Mouse (Mus musculus): Measurements from ENCODE around the gene Ntm.

Ntm gene

GRCm38 (mm10) chr9:29568571-29568970 lies 394.4 kb downstream of the Ntm start:
- no peak for DNase-seq

DNA sequence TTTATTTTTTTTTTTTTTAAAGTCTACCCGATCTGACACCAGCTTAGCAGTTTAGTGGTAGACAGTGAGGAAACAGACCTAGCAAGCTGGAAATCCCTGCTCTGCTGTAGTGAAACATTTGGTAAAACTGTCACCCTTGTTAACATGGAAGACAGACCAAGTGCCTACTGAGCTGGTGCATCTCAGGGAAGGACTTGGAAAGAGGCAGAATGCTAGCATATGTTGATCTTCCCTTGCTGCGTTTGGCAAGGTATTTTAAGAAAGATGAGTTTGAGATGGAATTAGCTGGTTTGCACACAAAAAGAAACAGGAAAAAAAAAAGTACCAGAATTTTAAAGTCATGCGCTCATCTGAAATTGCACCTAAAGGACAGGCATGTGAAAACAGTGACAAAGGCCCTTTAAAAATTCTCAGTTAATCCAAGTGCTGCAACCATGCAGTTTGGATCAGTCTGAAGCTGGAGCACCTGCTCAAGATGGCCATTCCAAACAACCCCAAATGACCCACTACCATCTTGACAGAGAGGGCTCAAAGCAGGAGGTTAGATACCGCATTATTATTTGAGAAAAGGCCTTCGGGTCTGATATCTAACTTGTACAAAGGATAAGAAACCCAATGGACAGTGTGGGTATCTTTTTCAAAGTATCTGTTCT lies 400.4 kb downstream of the Ntm start:
- DNase-seq: no peak

- DNase-seq: no peak
These were observed 404.0 kb downstream of the Ntm start for GRCm38 (mm10) chr9:29558915-29559314.

GRCm38 (mm10) chr9:29550582-29550981 lies 412.4 kb downstream of the Ntm start:
- DNase-seq: no peak

DNA sequence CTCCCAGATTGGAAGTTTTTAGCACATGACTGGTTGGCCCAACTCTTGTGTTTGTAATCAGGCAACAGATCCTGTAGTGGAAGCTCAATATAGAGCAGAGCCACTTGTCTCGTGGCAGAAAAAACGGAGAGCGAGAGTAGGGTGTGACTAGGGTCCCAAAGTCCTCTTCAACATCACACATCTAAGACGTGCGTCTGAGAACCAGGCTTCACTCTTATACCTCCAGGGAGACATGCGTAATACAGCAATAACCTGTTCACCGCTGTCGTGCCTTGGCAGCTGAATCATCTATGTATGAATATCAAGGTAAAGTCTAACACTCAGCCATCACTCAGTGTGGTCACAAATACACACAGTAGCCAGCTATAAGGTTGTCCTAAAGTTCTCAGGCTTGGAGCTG lies 412.8 kb downstream of the Ntm start:
- no peak for DNase-seq

DNA sequence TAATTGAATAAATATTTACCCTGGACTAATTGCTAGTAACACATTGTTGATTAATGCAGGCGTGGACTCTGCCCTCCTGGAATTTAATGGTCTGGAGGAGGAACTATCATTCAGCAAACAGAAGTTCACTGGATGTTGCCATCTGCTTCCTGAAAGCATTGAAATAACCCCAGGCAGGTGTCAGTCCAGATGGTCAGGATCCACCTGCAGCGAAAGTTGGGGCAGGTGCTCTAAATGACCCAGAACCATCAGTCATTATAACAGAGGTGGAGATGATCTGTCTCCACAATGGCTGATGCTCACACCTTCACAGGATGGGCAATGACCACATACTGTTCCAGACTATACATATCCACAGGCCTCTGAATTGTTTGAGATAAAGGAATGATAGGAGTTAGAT lies 426.5 kb downstream of the Ntm start:
- no peak for DNase-seq

- DNase-seq: no peak
These were observed 428.2 kb downstream of the Ntm start for GRCm38 (mm10) chr9:29534773-29535172.

GRCm38 (mm10) chr9:29534304-29534703 lies 428.6 kb downstream of the Ntm start:
- no peak for DNase-seq

DNA sequence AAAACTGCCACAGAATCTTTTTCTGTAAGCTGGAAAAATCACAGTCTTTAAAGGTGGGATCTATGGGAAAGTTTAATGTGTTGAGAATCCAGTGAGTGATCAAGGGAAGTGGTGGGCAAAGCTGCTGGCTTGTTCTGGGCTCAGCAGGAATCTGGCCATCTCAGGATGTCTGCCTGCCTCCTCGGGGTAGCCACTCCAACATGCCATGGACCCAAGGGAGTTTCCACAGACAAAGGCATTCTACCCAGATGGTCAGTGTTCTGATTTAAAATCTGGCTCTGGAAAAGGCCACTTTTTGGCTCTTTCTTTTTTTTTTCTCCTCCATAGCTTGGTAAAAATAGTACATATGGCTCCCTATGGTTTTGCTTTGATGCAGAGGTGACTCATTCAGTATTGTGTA lies 429.4 kb downstream of the Ntm start:
- no peak for DNase-seq

DNA sequence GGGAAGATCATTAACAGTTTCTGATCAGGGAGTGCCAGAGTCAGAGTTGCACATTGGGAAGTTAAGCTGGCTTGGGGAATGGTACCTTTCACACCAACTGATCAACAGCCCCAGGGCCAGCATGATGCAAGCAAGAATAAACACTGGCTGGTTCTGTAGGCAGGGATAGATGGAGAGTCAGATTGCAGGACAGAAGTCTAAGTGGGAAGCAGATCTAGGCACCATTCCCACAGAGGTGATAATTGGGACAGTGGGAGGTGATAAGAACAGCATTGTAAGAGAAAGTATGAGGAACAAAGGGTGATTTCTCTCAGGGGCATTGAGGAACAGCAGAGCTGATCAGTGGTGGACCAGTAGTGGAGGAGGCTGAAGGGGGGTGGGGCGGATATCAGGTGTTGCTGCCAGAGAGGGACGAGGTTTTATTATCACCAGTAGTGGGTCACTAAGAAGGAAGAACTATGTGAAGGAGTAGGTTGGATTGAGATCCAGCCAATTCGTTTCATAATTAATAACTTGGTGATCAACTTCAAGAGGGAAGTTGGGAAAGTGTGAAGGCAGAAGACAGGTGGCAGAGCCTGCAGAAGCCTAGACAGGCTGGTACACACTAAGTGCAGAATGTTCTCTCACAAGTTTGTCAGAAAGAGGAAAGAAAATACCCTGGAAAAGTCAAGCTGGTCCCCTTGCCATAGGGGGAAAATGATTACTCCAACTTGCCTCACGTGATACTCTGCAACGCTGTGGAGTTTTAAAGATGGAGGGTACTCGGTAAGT lies 431.6 kb downstream of the Ntm start:
- no peak for DNase-seq

DNA sequence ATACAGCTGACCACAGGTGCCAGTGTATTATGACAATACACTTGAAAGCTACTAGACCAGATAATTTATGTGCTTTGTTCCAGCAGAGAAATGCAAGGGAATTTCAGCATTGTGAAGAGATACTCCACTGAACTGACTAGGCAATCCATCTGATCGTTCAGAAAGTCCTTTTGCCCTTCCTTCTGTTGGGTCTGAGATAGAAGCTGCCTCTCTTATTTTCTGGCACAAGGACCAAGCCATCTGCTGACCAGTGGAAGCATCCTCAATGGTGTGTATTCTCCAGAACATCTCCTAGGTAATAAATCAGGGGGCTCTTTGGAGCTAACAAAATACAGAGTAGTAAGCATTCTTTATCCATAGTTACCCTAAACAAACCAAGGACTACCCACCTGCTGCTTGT lies 438.8 kb downstream of the Ntm start:
- DNase-seq: no peak

GRCm38 (mm10) chr9:29523221-29523620 lies 439.7 kb downstream of the Ntm start:
- DNase-seq: no peak

DNA sequence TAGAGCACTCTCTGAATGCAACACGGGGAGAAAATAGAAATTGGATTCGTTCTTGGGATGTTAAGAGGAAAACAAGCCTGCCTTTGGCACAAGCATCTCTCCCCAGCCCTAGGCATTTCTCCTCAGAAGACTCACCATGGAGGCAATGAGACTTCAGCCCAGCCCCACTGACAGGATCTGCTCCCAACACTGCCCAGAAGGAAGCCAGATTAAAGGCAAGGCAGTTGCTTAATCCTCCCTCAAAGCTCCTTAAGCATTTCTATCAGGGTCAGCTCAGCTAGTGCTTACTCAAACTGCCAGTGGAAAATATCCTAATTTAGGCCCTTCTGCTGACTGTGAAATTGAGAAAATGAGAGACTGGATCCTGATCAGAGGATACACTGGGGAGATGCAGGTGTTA lies 443.8 kb downstream of the Ntm start:
- DNase-seq: no peak

DNA sequence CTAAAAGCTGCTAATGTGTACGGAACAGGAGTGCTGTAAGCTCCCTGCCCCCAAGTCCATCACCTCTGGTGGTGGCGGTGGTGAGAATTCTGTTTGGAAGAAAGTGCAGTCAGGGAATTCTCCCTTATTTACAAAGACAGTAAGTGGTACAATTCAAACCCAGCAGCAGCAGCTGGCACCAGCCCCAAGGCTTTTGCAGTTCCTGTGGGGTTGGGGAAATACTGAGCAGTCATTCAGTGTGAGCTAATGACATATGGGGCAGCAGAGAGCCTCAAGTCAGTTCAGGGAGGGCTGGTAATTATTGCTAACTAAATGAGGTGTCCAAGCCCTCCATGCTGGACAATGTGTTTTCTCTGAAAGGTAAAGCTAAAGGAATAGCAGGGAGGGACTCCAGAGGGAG lies 446.3 kb downstream of the Ntm start:
- no peak for DNase-seq

DNA sequence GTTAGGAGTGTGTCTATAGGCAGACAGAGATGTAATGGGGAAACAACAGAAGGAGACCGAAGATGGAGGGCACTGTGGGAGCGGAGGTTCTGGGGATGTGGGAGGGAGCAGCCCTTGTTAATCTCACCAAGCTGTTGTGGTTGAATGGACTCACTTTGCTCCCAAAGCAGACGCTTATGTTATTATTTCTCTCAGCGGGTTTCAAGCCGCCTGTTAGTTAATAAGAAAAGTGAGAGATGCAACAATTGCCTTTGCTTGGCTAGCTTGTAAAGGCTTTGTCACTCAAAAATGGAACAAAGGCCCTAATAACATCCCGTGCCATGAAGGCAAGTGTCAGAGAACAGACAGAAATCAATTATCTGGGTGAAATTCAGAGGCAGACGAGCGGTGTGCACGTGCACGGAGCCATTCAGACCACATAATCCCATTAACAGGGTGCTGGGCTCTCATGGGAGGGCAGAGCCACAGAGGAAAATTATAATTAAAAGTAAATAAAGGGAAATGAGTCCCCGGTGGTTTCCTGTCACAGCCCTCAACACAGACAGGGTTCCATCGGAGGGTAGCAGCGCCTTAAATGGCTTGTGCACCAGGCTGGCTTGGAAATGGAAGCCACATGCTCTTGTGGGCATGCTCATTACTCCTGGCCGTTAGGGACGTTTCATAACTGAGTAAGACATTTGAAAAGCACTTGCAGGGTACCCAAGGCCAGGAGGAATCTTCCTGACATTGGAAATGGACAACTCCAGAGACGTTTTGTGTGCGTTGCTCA lies 448.2 kb downstream of the Ntm start:
- no peak for DNase-seq

DNA sequence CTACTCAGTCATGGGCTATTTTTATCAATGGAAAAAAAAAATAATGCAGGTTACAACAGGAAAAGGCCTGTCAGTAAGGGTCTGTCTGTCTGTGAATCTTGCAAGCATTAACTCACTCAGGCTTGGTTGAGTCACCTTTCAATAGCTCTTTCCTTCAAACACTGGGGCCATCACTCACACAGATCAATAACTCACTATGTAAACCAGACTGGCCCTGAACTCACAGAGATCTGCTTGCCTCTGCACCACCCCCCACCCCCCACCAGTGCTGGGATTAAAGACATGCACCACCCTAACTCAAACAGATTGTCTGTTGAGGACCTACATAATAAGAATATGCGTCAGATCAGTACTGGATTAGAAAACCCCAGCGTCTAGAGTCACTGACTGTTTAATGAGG lies 466.9 kb downstream of the Ntm start:
- DNase-seq: no peak

DNA sequence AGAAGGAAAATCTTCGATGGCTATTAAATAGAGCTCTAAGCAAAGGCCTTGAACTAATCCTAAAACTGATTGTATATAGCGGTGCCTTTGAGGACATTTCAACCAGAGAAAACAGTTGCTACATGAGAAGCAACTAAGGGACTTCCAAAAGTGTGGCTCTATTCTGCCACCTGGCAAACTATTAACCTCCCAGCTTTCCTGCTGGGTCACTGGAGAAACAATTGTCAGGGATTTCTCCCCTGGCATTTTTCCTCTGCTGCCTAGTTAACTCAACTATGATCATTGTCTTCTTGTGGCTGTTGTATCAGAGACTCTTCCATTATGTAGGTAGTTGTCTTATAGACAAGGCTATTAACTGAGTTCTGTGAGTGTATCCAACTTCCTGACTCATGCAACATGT lies 480.7 kb downstream of the Ntm start:
- DNase-seq: no peak

DNA sequence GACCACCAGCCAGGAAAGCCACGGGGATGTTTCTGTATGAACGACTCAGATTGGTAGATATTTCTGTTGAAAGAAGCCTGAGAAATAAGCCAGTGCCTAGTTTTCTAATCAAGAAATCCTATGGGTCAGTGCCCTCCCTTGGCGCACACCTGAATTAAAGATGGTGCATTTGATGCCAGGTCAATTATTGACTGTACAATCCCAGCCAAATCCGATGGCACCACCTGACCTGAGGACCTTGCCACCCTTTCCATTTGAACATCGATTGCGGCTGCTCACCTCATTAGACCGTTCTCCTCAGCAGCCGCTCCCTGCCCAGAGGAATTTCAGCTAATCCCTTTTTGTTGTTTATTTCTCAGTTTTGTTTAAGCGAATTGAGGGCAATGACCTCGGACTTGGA lies 483.9 kb downstream of the Ntm start:
- no peak for DNase-seq

GRCm38 (mm10) chr9:29477219-29477618 lies 485.7 kb downstream of the Ntm start:
- no peak for DNase-seq

DNA sequence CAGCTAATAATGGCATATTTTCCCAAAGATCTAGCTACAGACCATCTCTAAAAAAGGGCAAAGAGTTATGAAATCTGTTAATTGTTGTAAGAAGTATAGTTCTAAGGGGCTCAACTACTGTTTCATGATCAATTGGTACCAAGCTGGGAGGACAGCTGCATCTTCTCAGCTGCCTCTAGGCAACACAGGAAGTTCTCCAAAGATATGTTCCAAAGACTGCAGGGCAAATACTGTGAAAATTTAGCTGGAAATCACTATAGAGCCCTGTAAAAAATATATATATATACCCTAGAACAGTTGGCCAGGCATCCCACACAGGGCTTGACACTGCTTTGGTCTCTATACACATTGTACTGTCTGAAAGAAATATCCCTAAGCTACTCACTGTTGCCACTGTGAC lies 489.5 kb downstream of the Ntm start:
- no peak for DNase-seq

- no peak for DNase-seq
These were observed 490.7 kb downstream of the Ntm start for GRCm38 (mm10) chr9:29472226-29472625.

DNA sequence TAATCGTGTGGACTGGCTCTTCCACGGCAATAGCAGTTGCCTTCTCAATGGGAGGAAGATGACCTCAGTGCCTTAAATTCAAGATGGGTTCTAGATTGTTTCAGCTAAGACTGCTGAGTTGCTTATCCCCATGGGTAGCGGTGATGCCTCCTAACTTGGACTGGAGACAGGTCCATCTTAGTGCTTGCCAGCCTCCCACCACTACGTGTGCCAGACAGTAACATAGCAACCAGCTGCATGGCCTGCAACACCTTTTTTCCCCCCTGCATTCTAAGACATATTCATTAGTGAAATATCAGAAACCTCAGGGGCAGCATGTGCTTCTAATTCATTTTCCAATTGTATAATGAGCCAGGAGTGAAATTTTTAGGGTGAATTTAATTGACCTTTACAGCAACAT lies 498.2 kb downstream of the Ntm start:
- no peak for DNase-seq

DNA sequence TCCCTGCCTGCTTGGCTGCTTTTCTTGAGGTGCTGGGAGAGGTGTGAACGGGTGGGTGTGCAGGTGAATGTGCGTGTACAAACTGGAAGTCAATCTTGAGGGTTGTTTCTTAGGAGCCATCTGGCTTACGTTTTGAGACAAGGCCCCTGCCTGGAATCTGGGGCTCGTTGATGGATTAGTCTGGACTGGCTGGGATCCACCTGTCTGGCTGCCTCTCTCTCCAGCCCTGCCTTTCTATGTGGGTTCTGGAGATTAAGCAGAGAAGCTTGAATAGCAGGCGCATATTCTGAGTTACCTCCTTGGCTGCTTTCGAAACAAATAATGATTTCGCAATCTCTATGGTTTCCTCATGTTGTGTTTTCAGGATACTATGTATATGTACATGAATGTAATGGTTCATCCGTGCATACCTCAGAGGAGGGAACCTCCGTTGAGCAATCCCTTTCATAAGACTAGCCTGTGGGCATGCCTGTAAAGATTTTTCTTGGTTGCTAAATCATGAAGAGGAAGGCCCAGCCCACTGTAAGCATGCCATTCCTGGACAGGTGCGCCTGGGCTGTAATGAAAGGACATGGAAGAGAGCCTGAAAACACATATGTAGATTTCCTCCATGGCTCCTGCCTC lies 499.9 kb downstream of the Ntm start:
- peak in 1 of 2 experiments; percentile 24 for DNase-seq
